Mouse (Mus musculus) macrophage (primary cell): ENCODE data around the gene Gm17416. TPM values are rescaled to one million over a fixed set of nuclear protein-coding genes. Genes with fewer than 3 reads are reported as not detected.

ENCODE experiments used
- H3K27ac ChIP-seq: fragments of 350-480 bp; formaldehyde crosslinking; 2 replicates; pipeline ENCODE4 v1.9.0; 2021
- H3K36me3 ChIP-seq: fragments of 350-480 bp; formaldehyde crosslinking; 2 replicates; pipeline ENCODE4 v1.9.0; 2021; ENCODE audit errors: inconsistent target
- H3K4me3 ChIP-seq: fragments of 350-480 bp; formaldehyde crosslinking; 2 replicates; pipeline ENCODE4 v1.9.0; 2021; ENCODE audit errors: inconsistent target
- H3K79me2 ChIP-seq: fragments of 350-480 bp; formaldehyde crosslinking; 2 replicates; pipeline ENCODE4 v1.9.0; 2021; ENCODE audit errors: inconsistent target
- WGBS: methylation state at CpG from one replicate; pipeline ENCODE4 v1.1.7; 2026; ENCODE audit warnings: inconsistent platforms; ENCODE audit not compliant: missing documents; 5-methylcytosine and 5-hydroxymethylcytosine counted together
- polyA plus RNA-seq: library from polyadenylated mRNA; stranded (reverse); fragments of 250-400 nt; gene quantifications from 3 replicates; pipeline ENCODE4 v1.2.4, GENCODE M21; 2018; ENCODE audit warnings: inconsistent platforms
- total RNA-seq, 78 experiments: library from RNA; depleted of rRNA; stranded (reverse); fragments of 250-400 nt; gene quantifications; 1 replicate in 9 of 78; 2 replicates in 24 of 78; 3 replicates in 43 of 78; 4 replicates in 2 of 78; pipeline ENCODE4 v1.2.4; 2018; ENCODE audit warnings: inconsistent platforms in 56 of 78

Gm17416 gene
- not detected for total RNA-seq (2018; cell fraction: chromatin; rRNA removed)
- total RNA-seq (2018; cell fraction: cytosol; rRNA removed): not detected
- not detected for total RNA-seq (2018; cell fraction: nucleus; rRNA removed)
- not detected in 3 replicates for polyA plus RNA-seq

DNA sequence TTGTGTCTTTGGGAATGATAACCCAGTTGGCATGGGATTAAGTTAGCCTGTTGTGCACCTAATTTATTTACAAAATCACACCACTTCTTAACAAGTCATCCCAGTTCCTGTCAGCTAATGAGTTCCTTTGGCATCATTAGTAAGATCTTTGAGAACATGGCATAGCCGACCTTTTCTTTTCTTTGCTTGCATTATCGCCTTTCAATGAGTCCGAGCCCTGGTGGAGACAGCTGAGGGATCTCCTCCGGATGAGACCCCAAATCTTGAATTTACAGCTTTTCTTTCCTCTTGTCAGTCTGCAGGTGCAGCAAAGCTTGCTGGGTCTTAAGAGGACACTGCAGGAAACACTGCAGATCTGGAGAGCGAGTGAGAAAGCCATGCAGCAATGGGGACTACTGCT is at the start of gene Gm17416:
Gm17416 (plus strand) TSS at position 301 of the 400 bp plus-strand sequence.
- Histone ChIP-seq H3K27ac (no peak within 1 kb of the TSS), H3K36me3 (no peaks in the 10 kb centered on the region), H3K4me3 (no peak within 1 kb of the TSS), H3K79me2 (no peaks in the 10 kb centered on the region)
- WGBS: 85% methylated on average over 5 of the region's 5 CpGs

DNA sequence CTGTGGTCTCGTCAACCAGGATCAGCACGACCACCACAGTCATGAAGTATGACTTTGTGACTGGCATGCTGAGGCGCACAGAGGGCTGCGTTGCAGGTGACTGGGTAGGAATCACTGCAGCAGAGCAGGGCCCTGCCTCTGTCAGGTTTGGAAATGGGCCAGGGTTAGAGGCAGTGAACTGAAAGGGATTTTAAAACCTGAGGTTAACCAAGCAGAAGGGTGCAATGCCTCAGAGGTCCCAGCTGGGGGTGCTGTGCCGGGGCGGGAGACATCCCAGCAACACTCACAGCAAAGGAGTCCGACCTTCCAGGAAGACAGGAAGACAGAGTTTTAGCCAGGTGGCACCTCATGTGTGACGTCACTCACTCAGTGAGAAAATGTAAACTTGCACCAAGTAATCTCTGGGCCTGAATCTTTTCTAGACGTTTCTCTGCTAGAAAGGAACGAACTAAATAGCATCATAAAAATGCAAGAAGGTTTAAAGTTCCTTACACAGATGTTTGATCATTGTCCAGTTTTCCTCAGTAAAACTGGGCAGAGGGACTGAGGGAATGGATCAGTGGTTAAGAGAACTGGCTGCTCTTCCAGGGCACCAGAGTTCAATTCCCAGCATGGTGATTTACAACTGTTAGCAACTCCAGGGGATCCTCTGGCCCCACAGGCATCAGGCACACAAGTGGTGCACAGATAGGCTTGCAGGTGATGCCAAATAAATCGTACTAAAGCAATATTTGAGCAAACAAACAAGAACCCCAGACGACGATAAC is 29.0 kb upstream of the Gm17416 start, which contains the start of gene Defb29:
Defb29 (minus strand) TSS at position 155 of the 767 bp plus-strand sequence.
- 79% methylated on average over 13 of the region's 13 CpGs for WGBS
- no peak within 1 kb of the TSS for H3K4me3 ChIP-seq
- H3K36me3 ChIP-seq: no peaks in the 10 kb centered on the region
- H3K27ac ChIP-seq: no peak within 1 kb of the TSS
- no peaks in the 10 kb centered on the region for H3K79me2 ChIP-seq

DNA sequence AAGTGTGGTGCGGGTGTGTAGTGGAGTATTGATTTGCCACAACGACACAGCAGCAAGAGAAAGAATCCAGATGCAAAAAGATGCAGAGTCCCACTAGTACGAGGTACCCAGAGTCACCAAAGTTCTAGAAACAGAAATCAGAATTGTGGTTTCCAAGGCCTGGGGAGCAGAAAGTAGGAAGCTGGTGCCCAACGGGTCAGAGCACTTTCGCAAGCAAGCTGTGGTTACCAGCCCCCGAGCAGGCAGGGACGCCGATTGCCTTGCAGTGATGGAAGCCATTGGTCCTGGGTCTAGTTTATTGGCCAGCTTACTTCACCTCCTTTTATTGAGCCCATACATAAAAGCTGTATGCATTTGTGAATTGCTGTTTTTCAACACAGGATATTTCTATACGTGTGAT is 27.2 kb upstream of the Gm17416 start:
- H3K27ac ChIP-seq: no peak overlapping the region
- H3K36me3 ChIP-seq: no peaks in the 10 kb centered on the region
- WGBS: 18% methylated on average over 9 of the region's 9 CpGs
- no peaks in the 10 kb centered on the region for H3K79me2 ChIP-seq
- H3K4me3 ChIP-seq: no peak overlapping the region

DNA sequence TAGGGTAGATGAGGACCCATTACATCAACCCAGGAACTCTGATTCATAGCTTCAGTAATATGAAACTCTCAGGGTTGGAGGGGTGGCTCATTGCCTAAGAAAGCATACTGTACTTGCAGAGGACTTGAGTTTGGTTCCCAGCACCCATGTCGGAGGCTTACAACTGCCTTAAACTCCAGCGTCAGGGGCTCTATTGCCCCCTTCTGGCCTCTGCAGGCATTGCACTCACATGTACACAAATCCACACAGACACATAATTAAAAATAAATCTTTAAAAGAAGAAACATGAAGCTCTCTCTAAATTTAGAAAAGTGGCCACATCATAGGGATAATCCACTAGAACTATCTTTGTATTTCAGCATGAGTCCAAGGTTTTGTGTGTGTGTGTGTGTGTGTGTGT is 26.2 kb upstream of the Gm17416 start:
- no peaks in the 10 kb centered on the region for H3K36me3 ChIP-seq
- no peak overlapping the region for H3K4me3 ChIP-seq
- H3K79me2 ChIP-seq: no peaks in the 10 kb centered on the region
- no peak overlapping the region for H3K27ac ChIP-seq
- WGBS: 84% methylated on average over 2 of the region's 2 CpGs

DNA sequence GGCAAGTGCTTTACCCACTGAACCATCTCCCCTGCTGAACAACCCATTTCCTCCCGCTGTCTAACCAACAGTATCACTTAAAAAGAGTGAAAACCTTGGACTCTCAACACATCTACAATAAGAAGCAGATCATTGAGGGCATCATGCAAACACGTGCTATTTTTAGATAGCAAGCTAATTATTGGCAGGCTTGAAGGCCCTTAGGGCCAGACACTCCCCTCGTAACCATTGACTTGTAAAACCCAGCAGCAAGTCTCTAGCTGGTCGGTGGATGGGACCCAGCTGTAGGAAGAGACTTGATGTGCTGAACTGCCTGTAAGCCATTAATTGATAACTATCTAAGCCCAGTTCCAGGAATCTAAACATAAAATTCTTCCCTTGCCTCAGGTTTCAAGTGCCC is 25.7 kb upstream of the Gm17416 start:
- Histone ChIP-seq H3K27ac (no peak overlapping the region), H3K36me3 (no peaks in the 10 kb centered on the region), H3K4me3 (no peak overlapping the region), H3K79me2 (no peaks in the 10 kb centered on the region)
- WGBS: 96% methylated on average over 4 of the region's 4 CpGs

DNA sequence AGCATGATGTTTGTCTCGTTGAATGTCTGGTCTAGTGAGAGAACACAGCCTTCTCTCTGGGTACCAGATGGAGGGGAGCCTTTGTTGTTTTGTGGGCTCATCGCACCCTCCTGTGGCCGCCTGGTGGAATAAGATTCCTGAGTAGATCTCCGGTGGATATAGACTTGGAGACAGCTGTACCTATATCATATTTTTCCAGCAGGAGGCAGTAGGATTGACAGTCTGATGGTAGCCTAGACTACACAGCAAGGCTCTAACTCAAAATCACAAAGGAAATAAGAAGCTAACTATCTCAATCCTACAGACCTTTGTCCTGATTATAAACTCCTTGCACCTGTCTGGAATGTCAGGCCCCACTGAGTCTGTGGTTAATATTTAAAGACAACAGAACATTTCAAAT is 24.4 kb upstream of the Gm17416 start:
- no peak overlapping the region for H3K27ac ChIP-seq
- no peak overlapping the region for H3K4me3 ChIP-seq
- 23% methylated on average over 4 of the region's 4 CpGs for WGBS
- H3K79me2 ChIP-seq: no peaks in the 10 kb centered on the region
- H3K36me3 ChIP-seq: no peaks in the 10 kb centered on the region

DNA sequence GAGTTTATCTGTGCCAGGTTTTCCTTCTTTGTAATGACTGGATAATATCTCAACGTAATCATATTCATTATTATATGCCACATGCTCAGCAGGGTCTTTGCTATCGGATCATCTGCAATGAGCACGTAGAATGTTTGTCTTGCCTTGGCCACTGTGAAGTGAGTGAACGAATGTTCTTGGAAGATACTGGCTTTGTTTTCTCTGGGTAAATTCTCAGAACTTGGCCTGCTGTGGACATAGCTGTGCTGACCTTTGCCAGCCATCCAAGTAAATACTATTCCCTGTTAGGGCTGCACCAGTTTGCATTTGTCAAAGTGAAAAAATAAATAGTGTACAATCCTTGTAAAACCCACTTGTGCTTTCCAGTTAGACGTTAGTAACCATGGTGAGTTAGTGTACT is 21.0 kb upstream of the Gm17416 start:
- Histone ChIP-seq H3K4me3 (no peak overlapping the region), H3K27ac (no peak overlapping the region), H3K36me3 (no peaks in the 10 kb centered on the region), H3K79me2 (no peaks in the 10 kb centered on the region)
- WGBS: 93% methylated on average over 5 of the region's 5 CpGs

DNA sequence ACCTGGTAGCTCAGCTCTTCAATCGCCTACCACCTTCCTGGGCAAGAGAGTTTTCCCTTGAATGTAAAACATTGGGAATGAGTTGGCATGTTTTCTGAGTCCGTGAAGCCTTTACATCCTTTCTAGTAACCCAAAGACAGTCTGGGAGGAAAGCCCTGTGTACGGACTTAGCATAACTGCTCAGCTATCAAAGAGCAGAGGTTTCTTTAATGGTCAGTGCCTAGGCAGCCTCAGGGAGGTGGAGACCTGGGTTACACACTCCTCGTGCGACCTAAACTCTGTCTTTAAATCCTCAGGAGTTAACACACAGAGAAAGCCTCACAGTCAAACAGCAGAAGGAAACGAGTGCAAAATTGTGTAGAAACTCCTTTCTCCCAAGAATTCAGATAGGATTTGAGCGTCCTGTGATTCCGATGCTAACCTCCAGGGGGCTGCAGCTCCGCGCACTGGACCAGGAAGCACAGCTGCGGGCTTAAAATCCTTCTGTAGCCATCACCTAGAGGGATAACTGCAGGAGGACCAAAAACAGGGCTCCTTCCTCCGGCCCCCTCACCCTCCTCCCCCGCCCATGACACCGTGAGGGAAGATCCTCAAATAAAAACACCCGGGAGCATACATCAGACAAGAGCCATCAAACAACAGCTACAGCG is 15.2 kb upstream of the Gm17416 start:
- Histone ChIP-seq H3K79me2 (no peaks in the 10 kb centered on the region), H3K4me3 (no peak overlapping the region), H3K27ac (no peak overlapping the region), H3K36me3 (no peaks in the 10 kb centered on the region)
- 21% methylated on average over 16 of the region's 16 CpGs for WGBS

DNA sequence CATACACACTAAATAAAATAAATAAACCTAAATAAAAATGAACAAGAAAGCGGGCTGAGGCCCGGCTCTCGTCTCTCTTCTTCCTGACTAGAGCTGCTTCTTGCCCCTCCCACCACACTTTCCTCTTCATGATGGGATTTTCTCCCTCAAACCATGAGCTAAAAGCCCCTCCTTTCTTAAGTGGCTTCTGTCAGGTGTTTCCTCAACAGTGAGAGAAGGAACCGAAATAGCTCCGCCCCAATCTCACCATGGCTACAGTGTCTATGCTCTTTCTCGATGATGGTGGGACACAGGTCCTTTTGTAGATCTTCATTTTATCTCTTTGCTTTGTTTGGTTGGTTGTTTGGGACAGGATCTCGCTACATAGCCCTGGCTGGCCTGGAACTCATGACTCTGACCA is 12.5 kb upstream of the Gm17416 start:
- H3K79me2 ChIP-seq: no peaks in the 10 kb centered on the region
- H3K4me3 ChIP-seq: no peak overlapping the region
- H3K27ac ChIP-seq: no peak overlapping the region
- H3K36me3 ChIP-seq: no peaks in the 10 kb centered on the region
- WGBS: 25% methylated on average over 7 of the region's 7 CpGs

DNA sequence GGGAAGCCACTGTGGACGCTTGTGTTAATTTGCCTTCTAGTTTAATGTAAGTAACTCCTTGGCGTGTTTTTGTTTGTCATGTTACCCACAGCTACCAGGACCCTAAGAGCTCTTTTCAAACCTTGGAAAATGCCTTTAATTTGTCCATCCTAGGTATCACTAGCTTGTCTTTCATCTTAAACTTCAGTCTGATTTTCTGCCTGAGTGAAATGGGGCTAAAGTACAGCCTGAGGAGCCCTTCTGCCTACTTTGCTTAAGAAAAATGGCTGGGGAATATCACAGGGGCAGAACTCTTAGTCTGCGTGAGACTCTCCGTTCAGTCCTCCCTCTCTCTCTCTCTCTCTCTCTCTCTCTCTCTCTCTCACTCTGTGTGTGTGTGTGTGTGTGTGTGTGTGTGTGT is 743 bp downstream of the Gm17416 start:
- 83% methylated on average over 3 of the region's 4 CpGs for WGBS
- Histone ChIP-seq H3K27ac (no peak overlapping the region), H3K4me3 (no peak overlapping the region), H3K36me3 (no peaks in the 10 kb centered on the region), H3K79me2 (no peaks in the 10 kb centered on the region)

DNA sequence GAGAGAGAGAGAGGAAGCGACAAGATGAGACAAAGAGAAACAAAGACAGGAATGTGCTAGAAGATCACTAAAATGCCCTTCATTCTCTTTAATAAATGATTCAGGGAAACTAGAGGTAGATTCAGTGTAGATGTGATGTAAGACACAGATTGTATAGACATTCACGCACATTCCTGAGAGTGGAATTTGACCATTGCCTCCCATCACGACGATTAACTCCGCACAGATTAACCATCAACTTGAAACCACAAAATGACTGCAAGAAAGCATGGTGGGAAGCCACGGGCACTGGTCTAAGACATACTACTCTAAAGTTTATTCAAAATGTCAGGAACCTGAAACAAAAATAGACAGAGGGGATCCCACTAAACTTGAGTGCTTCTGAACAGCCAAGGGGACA is 1.2 kb downstream of the Gm17416 start:
- WGBS: 43% methylated on average over 6 of the region's 6 CpGs
- Histone ChIP-seq H3K36me3 (no peaks in the 10 kb centered on the region), H3K27ac (no peak overlapping the region), H3K4me3 (no peak overlapping the region), H3K79me2 (no peaks in the 10 kb centered on the region)

DNA sequence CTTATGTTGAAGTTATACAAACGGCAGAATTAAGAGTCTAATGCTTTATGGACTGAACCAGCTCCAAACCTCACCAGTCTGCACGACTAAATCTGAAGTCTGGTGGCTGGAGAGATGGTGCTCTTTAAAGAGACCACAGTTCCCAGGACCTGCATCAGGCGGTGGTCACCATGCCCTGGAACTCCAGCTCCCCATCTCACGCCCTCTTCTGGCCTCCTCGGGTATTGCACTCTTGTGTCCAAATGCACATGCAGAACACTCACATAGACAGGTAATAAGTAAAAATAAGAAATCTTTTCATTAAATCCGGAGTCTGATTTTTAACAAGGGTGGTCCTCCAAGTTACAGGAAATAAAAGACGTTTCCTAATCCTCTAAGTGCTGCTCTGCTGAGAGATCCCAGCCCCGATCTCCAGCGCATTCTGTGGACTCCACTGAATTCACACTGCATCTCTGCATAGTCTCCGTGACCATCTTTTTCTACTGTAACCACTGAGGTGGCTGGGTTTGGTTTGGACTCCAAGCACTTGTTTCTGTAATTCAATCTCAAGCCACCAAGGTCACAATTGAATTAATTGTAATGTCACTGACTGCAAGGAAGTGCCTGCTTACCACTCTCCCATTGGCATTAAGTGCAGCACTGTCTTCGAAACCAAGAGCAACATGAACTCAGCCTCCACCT is 3.1 kb downstream of the Gm17416 start, which contains the start of gene Defb21:
Defb21 (plus strand) TSS at position 631 of the 681 bp plus-strand sequence.
- 61% methylated on average over 10 of the region's 11 CpGs for WGBS
- no peak within 1 kb of the TSS for H3K27ac ChIP-seq
- H3K79me2 ChIP-seq: no peaks in the 10 kb centered on the region
- H3K4me3 ChIP-seq: no peak within 1 kb of the TSS
- no peaks in the 10 kb centered on the region for H3K36me3 ChIP-seq

DNA sequence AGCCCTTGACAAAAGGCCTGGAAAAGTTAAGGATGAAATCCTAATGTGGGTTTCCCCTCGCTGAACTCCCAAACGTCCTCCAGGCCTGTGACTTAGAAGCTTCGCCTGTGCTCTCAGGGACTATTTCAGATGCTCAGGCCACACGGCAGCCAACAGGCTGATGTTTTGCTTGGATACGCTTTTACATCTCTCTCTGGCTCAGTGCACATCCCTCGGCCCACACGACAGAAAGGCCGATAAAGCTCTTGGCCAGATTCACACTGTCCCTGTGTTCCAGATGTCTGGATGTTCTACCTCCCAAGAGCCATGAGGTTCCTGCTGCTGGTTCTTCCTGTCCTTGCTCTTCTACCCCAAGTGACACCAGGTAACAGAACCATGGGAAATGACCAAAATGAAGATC is 4.3 kb downstream of the Gm17416 start:
- H3K36me3 ChIP-seq: no peaks in the 10 kb centered on the region
- H3K79me2 ChIP-seq: no peaks in the 10 kb centered on the region
- no peak overlapping the region for H3K4me3 ChIP-seq
- WGBS: 92% methylated on average over 8 of the region's 8 CpGs
- H3K27ac ChIP-seq: no peak overlapping the region

DNA sequence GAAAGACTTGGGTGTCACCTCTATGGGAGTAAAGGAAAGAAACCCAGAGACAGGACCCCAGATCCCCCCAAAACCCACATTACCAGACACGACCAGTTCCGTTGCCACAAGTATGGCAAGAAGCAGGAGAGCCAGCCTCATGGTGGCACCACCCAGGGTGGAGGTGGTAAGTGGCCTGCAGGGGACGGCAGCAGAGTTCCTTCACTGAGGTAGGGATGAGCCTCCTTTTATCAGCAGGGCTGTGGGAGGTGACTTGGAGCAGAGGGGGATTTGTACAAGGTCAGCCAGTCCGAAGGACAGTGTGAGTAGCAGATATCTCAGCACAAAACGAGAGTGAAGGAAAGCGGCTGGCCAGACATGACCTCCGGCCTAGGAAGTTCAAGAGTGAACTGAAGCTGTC is 11.0 kb downstream of the Gm17416 start, which contains the start of gene Defb19:
Defb19 (minus strand) TSS at position 206 of the 400 bp plus-strand sequence.
- H3K79me2 ChIP-seq: no peaks in the 10 kb centered on the region
- H3K36me3 ChIP-seq: no peaks in the 10 kb centered on the region
- no peak within 1 kb of the TSS for H3K4me3 ChIP-seq
- no peak within 1 kb of the TSS for H3K27ac ChIP-seq
- whole genome bisulfite sequencing: 93% methylated on average over 7 of the region's 7 CpGs

DNA sequence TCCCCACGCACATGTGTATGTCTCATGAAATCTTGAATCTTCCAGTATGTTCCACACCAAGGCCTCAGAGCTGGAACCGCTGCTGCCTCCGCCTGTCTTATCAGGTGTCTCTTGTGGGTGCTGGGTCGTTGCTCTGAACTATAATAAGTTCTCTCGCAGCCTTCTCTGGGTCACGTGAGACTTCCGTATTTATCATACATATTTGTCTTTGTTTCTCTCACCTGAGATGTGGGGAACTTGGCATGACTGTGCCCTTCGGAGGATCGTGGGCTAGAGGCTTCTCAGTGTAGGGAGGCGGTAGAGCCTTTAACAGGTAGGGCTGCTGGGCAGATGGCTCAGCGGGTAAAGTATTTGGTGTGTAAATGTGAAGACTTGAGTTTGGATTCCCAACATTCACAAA is 11.5 kb downstream of the Gm17416 start:
- 88% methylated on average over 11 of the region's 11 CpGs for WGBS
- Histone ChIP-seq H3K79me2 (no peaks in the 10 kb centered on the region), H3K4me3 (no peak overlapping the region), H3K36me3 (no peaks in the 10 kb centered on the region), H3K27ac (no peak overlapping the region)
